8 mouse cellular contexts compared by ENCODE assay signal in the genomic region with DNA sequence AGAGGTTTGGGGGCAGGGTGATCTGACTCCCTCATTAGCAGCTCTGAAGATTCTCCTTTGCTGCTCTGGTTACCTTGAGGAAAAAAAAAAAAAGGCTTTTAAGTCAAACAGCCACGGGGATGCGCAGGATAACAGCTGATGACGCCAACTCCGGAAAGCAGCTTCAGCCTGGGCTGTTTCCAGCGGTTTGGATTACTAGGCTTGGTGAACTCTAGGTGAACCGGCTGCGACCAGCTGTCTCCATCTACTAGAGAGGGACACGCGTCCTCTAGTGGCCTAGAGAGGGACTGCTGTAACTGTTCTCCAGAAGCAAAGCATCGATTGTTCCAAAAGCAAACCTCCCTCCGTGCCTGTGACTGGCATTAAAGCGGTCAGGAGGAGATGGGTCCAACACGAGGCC. TPM values are rescaled to one million over a fixed set of nuclear protein-coding genes. Genes with fewer than 3 reads are reported as not detected.
DNase-seq lines count a peak whose midpoint lies in the region; ATAC-seq and TF ChIP-seq lines count a peak whose summit lies in the region.

No protein-coding gene starts in this region.

- H3K4me3 ChIP-seq in cortical plate, adult 2 months (ENCODE audit: insufficient read depth, low read length), result no peak overlapping the region

- peak; percentile 96 for TF ChIP-seq CTCF in cortical plate, adult 2 months (IDR thresholded peaks at IDR 0.05; ENCODE audit: extremely low read depth, insufficient read depth, low read length)

- DNase-seq in ZHBTc4 (ENCODE audit: low read depth, low spot score), result peak; percentile 95
- DNase-seq in gastrocnemius, postnatal 10 days, result peak; percentile 94
- DNase-seq in induced T-regulatory cell, adult 2 months (ENCODE audit: low read depth), result peak; percentile 87
- DNase-seq in left cerebral cortex, adult 8-10 months (ENCODE audit: low spot score in 2 of 2), result peak; percentile 75 to 79
- DNase-seq in right cerebral cortex, postnatal 10 days (ENCODE audit: low spot score in 2 of 2), result peak; percentile 93 to 94
- DNase-seq in urinary bladder, postnatal 14 days (ENCODE audit: low spot score), result peak; percentile 94

- peaks cover 3% of the 10 kb centered on the region for H3K4me1 ChIP-seq in cortical plate, adult 2 months (ENCODE audit: control insufficient read depth, insufficient read depth, low read length)

- TF ChIP-seq POLR2A in cortical plate, adult 2 months (IDR thresholded peaks at IDR 0.05; ENCODE audit: extremely low read depth, insufficient read depth, low read length), result no peak

- peak; percentile 99 for ATAC-seq in megakaryocyte progenitor cell, adult 5-6 weeks (replicated peaks; ENCODE audit: poor library complexity)

- no peak overlapping the region for H3K27ac ChIP-seq in cortical plate, adult 2 months (ENCODE audit: insufficient read depth, low read length)

RNA-seq across cellular contexts. Expression of a gene that starts 1.0 kb away (rescaled TPM):
- polyA plus RNA-seq in cortical plate, adult 2 months (2012; rRNA removed), result 567 and 661 TPM in 2 replicates
- total RNA-seq in gastrocnemius, postnatal 10 days (2021), result 10 to 100 TPM; 19.6 to 25.2 TPM
- 100 to 1,000 TPM; 265 to 312 (median 276) TPM for total RNA-seq in left cerebral cortex, adult 8-10 months (2022)
- total RNA-seq in megakaryocyte progenitor cell, adult 5-6 weeks (2015), result not detected in 2 replicates
- not detected in 2 replicates for total RNA-seq in megakaryocyte progenitor cell, adult 5-6 weeks (2017)

RNA-seq across cellular contexts. Expression of a gene that starts 43.2 kb away (rescaled TPM):
- 123 and 126 TPM in 2 replicates for polyA plus RNA-seq in cortical plate, adult 2 months (2012; rRNA removed)
- 10 to 100 TPM; 51.6 to 55.3 TPM for total RNA-seq in gastrocnemius, postnatal 10 days (2021)
- total RNA-seq in left cerebral cortex, adult 8-10 months (2022), result 100 to 1,000 TPM; 212 to 237 (median 224) TPM
- total RNA-seq in megakaryocyte progenitor cell, adult 5-6 weeks (2015), result 18.9 and 24.2 TPM in 2 replicates
- total RNA-seq in megakaryocyte progenitor cell, adult 5-6 weeks (2017), result 6.3 and 7.9 TPM in 2 replicates

RNA-seq across cellular contexts. Expression of a gene that starts 55.1 kb away (rescaled TPM):
- polyA plus RNA-seq in cortical plate, adult 2 months (2012; rRNA removed), result 82.6 and 84.8 TPM in 2 replicates
- total RNA-seq in gastrocnemius, postnatal 10 days (2021), result 10 to 100 TPM; 79.2 to 87.0 TPM
- total RNA-seq in left cerebral cortex, adult 8-10 months (2022), result 10 to 100 TPM; 70.6 to 83.2 (median 77.7) TPM
- total RNA-seq in megakaryocyte progenitor cell, adult 5-6 weeks (2015), result 60.1 and 76.3 TPM in 2 replicates
- 91.0 and 99.4 TPM in 2 replicates for total RNA-seq in megakaryocyte progenitor cell, adult 5-6 weeks (2017)

RNA-seq across cellular contexts. Expression of a gene that starts 56.0 kb away (rescaled TPM):
- 319 and 331 TPM in 2 replicates for polyA plus RNA-seq in cortical plate, adult 2 months (2012; rRNA removed)
- 10 to 100 TPM; 74.9 to 75.2 TPM for total RNA-seq in gastrocnemius, postnatal 10 days (2021)
- 100 to 1,000 TPM; 362 to 393 (median 380) TPM for total RNA-seq in left cerebral cortex, adult 8-10 months (2022)
- 74.1 and 84.7 TPM in 2 replicates for total RNA-seq in megakaryocyte progenitor cell, adult 5-6 weeks (2015)
- 61.0 and 61.8 TPM in 2 replicates for total RNA-seq in megakaryocyte progenitor cell, adult 5-6 weeks (2017)

Comparison
In these comparisons a context has a peak if more than half of its experiments do, and no peak if none do; other contexts are left out.
1. RNA of a gene that starts 1.0 kb away (total RNA-seq): 265 to 312 TPM in left cerebral cortex, adult 8-10 months and 19.6 to 25.2 TPM in gastrocnemius, postnatal 10 days; not detected in megakaryocyte progenitor cell, adult 5-6 weeks; every median in the first group is over 10 times any median in the second.
2. Peak in every context shown above with its lines, with median percentiles within 50 percentile points of each other: DNase-seq.